Mouse (Mus musculus) heart, adult 2 months (tissue): ENCODE results near the gene Iqcf6. TPM values are rescaled to one million over a fixed set of nuclear protein-coding genes. Genes with fewer than 3 reads are reported as not detected.

Source experiments
- DNase-seq, 2 experiments: peaks; one replicate each; pipeline ENCODE4 v3.0.0; 2021
- H3K27ac ChIP-seq: fragments of 200-600 bp; 2 replicates; pipeline ENCODE4 v1.8.1; 2022
- H3K27me3 ChIP-seq: fragments of 200-500 bp; 2 replicates; pipeline ENCODE4 v1.6.1; 2012; ENCODE audit warnings: mild to moderate bottlenecking, low read length, inconsistent platforms, mixed read lengths; ENCODE audit not compliant: control insufficient read depth, insufficient read depth
- H3K36me3 ChIP-seq: fragments of 200-500 bp; 2 replicates; pipeline ENCODE4 v1.6.1; 2012; ENCODE audit warnings: low read length, inconsistent platforms; ENCODE audit not compliant: control insufficient read depth, insufficient read depth
- H3K4me1 ChIP-seq: fragments of 200-500 bp; 2 replicates; pipeline ENCODE4 v1.6.1; 2011; ENCODE audit warnings: low read length; ENCODE audit not compliant: control insufficient read depth, insufficient read depth
- H3K4me3 ChIP-seq: fragments of 200-600 bp; 2 replicates; pipeline ENCODE4 v1.8.1; 2022
- H3K79me2 ChIP-seq: fragments of 200-500 bp; replicated peaks from 2 replicates; pipeline ENCODE4 v1.6.1; 2012; ENCODE audit warnings: mild to moderate bottlenecking, inconsistent platforms, low read length, moderate library complexity, mixed read lengths; ENCODE audit not compliant: control insufficient read depth, insufficient read depth
- H3K9ac ChIP-seq: fragments of 200-500 bp; 2 replicates; pipeline ENCODE4 v1.6.1; 2012; ENCODE audit warnings: low read depth, mild to moderate bottlenecking, control low read depth, inconsistent platforms, low read length, mixed read lengths
- CTCF ChIP-seq: fragments of 200-600 bp; IDR thresholded peaks from 2 replicates; pipeline ENCODE4 v1.8.1; 2022; ENCODE audit warnings: antibody characterized with exemption, mild to moderate bottlenecking, moderate library complexity
- EP300 ChIP-seq: fragments of 200-500 bp; IDR thresholded peaks from 2 replicates; pipeline ENCODE4 v1.6.1; 2011; ENCODE audit warnings: low read depth, low read length, control low read depth; ENCODE audit not compliant: insufficient read depth
- POLR2A ChIP-seq: fragments of 200-500 bp; IDR thresholded peaks from 2 replicates; pipeline ENCODE4 v1.6.1; 2011; ENCODE audit warnings: mild to moderate bottlenecking, low read depth, low read length, control low read depth; ENCODE audit not compliant: insufficient read depth
- WGBS: fragments of 180-500 bp; shearing (Covaris S2); methylation state at CpG from one replicate; pipeline ENCODE4 v1.1.7; 2018; 5-methylcytosine and 5-hydroxymethylcytosine counted together
- intact Hi-C: fragments of 180-260 bp; cut with DNase I; formaldehyde crosslinking; loops from one replicate; pipeline ENCODE4 v1.15.1; 2025
- polyA plus RNA-seq: library from polyadenylated mRNA; depleted of rRNA; stranded (reverse); fragments of >200 nt; gene quantifications from 2 replicates; pipeline ENCODE4 v1.2.3, GENCODE M21; 2012
- total RNA-seq, 2 experiments: library from RNA; stranded (reverse); gene quantifications; 2 replicates each; pipeline ENCODE4 v1.2.3; 2021

The Iqcf6 gene
- total and polyA plus RNA-seq, 3 experiments: not detected

GRCm38 (mm10) chr9:106647226-106647625 lies 20.8 kb downstream of the Iqcf6 start:
- Histone ChIP-seq H3K79me2 (no peaks in the 10 kb centered on the region), H3K9ac (no peak overlapping the region), H3K4me1 (no peaks in the 10 kb centered on the region), H3K27me3 (peaks cover 6% of the 10 kb centered on the region), H3K36me3 (no peaks in the 10 kb centered on the region), H3K4me3 (no peak overlapping the region), H3K27ac (no peak overlapping the region)
- intact Hi-C loops: no loop called here
- TF ChIP-seq CTCF: no peak
- TF ChIP-seq POLR2A: no peak
- no peak for TF ChIP-seq EP300
- 56% methylated on average over 27 of the region's 27 CpGs for WGBS
- no peak for DNase-seq

- DNase-seq: no peak
- intact Hi-C loops: no loop called here
- no peak for TF ChIP-seq EP300
- peak; percentile 49 for TF ChIP-seq CTCF
- no peak overlapping the region for H3K4me3 ChIP-seq
- no peak overlapping the region for H3K27ac ChIP-seq
- H3K79me2 ChIP-seq: no peaks in the 10 kb centered on the region
- H3K9ac ChIP-seq: no peak overlapping the region
- WGBS: 87% methylated on average over 1 of the region's 1 CpGs
- H3K27me3 ChIP-seq: peaks cover 3% of the 10 kb centered on the region
- H3K36me3 ChIP-seq: no peaks in the 10 kb centered on the region
- H3K4me1 ChIP-seq: no peaks in the 10 kb centered on the region
These were observed 26.3 kb downstream of the Iqcf6 start for GRCm38 (mm10) chr9:106652720-106653119.

GRCm38 (mm10) chr9:106655884-106656720 lies 29.7 kb downstream of the Iqcf6 start, which contains the start of gene Grm2:
Gene Grm2 (minus strand): TSS chr9:106656082.
- 1% methylated on average over 43 of the region's 44 CpGs for WGBS
- Histone ChIP-seq H3K27ac (no peak within 1 kb of the TSS), H3K79me2 (no peaks in the 10 kb centered on the region), H3K27me3 (no peaks in the 10 kb centered on the region; the same call in 1 of the 2 replicates), H3K4me3 (no peak within 1 kb of the TSS), H3K9ac (no peak within 1 kb of the TSS), H3K4me1 (0 out of 2 replicates have a peak, but pooled peaks cover under 1% of the 10 kb centered on the region), H3K36me3 (no peaks in the 10 kb centered on the region)
- peak; percentile 47 to 76 for DNase-seq
- TF ChIP-seq EP300 (no peak), CTCF (no peak), POLR2A (no peak)
- intact Hi-C loops: no loop called here

- H3K27me3 ChIP-seq: no peaks in the 10 kb centered on the region; the same call in 1 of the 2 replicates
- intact Hi-C loops: no loop called here
- H3K4me1 ChIP-seq: 0 out of 2 replicates have a peak, but pooled peaks cover 3% of the 10 kb centered on the region
- no peak overlapping the region for H3K27ac ChIP-seq
- DNase-seq: no peak
- no peak for TF ChIP-seq CTCF
- no peak for TF ChIP-seq EP300
- no peak for TF ChIP-seq POLR2A
- no peaks in the 10 kb centered on the region for H3K36me3 ChIP-seq
- 14% methylated on average over 5 of the region's 5 CpGs for WGBS
- H3K9ac ChIP-seq: no peak overlapping the region
- no peaks in the 10 kb centered on the region for H3K79me2 ChIP-seq
- no peak overlapping the region for H3K4me3 ChIP-seq
These were observed 30.4 kb downstream of the Iqcf6 start for GRCm38 (mm10) chr9:106656820-106657219.

- Histone ChIP-seq H3K27ac (no peak overlapping the region), H3K4me1 (0 out of 2 replicates have a peak, but pooled peaks cover 3% of the 10 kb centered on the region), H3K79me2 (no peaks in the 10 kb centered on the region), H3K4me3 (no peak overlapping the region), H3K27me3 (no peaks in the 10 kb centered on the region; the same call in 1 of the 2 replicates), H3K9ac (no peak overlapping the region), H3K36me3 (no peaks in the 10 kb centered on the region)
- no peak for DNase-seq
- 58% methylated on average over 5 of the region's 5 CpGs for WGBS
- no peak for TF ChIP-seq POLR2A
- TF ChIP-seq EP300: no peak
- no peak for TF ChIP-seq CTCF
- intact Hi-C loops: no loop called here
These were observed 31.2 kb downstream of the Iqcf6 start for GRCm38 (mm10) chr9:106657592-106657991.

- Histone ChIP-seq H3K27ac (no peak overlapping the region), H3K4me3 (no peak overlapping the region), H3K27me3 (no peaks in the 10 kb centered on the region; the same call in 1 of the 2 replicates), H3K9ac (no peak overlapping the region), H3K79me2 (no peaks in the 10 kb centered on the region), H3K36me3 (no peaks in the 10 kb centered on the region), H3K4me1 (peaks cover 7% of the 10 kb centered on the region; the same call in 1 of the 2 replicates)
- no peak for DNase-seq
- 81% methylated on average over 7 of the region's 7 CpGs for WGBS
- no peak for TF ChIP-seq POLR2A
- no peak for TF ChIP-seq CTCF
- TF ChIP-seq EP300: no peak
- intact Hi-C loops: no loop called here
These were observed 33.1 kb downstream of the Iqcf6 start for GRCm38 (mm10) chr9:106659441-106659840.
